Mouse (Mus musculus): ENCODE measurements around the gene Tbc1d15.

GRCm38 (mm10) chr10:115241082-115241595, 10.1 kb downstream of the Tbc1d15 start:
- TF ChIP-seq CTCF (IDR thresholded peaks at IDR 0.05; ENCODE audit: low read depth, low read length): no peak
- TF ChIP-seq POLR2A (IDR thresholded peaks at IDR 0.05; ENCODE audit: borderline replicate concordance, low read depth, low read length): no peak
